Mouse (Mus musculus) cerebellum, postnatal 25 days (tissue): ENCODE measurements at regions not wholly inside any gene's neighbourhood (a gene's known extent, or its start where the extent isn't known, plus 50 kb on each side); places are given as distances from the start of the nearest gene placed in this dataset.
"Not testable (repeated sequence)": the region's sequence is repeated elsewhere in the genome, so short reads cannot be mapped to it uniquely, and the experiment has no call there.

ENCODE experiments used
- DNase-seq, 2 experiments: peaks; one replicate each; pipeline ENCODE4 v3.0.0; 2021; ENCODE audit warnings: mixed read lengths in 2 of 2

- no peak for DNase-seq
Observed at GRCm38 (mm10) chr10:10270297-10270696, 201.8 kb downstream of the Adgb start.

GRCm38 (mm10) chr10:10252540-10253318, 219.4 kb downstream of the Adgb start:
- DNase-seq, result peak; percentile 22 to 29

DNA sequence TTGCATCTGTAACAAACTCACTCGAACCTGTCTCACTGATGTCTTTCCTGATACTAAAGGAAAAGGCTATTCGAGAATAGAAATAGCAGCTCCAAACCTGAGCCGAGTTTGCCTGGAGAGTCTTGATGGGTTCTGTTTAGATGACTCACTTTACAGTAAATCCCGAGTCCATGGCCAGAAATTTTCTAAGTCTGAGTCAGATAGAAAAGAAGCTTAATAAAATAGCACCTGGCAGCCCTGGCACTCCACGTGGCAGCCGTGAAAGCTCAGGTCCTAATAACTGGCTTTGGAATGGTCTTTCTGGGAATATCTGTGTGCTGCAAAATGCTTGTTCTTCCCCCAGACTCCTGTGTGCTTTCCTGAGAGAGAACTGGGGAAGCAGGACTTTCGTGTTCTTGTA, 220.0 kb downstream of the Adgb start:
- DNase-seq, result peak; percentile 8 to 21

DNA sequence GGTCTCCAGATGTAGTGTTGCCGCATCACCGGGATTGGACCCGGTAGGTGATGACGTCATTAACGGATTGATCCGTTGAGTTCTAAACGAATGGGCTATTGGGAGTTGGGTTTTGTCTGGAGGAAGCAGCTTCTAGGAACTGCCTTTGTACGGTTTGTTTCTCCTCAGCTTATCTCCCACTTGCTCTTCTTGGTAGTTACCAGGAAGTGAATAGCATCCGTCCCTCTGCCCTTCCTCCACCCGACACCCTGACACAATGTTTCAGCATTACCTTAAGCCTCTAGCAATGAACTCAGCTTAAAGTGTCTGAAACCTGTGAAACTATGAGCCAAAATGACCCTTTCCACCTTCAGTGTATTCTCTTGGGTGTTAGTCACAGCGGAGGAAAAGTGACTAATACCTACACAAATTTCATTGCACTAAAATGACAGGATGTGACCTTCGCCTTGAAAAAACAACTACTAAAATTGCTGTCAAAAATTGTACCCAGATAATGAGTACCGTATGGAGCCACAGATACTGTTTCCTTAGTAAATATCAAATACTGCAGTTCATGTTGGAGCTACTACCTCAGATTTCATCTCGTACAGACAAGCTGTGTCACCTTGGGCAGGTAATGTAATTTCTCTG, 237.1 kb downstream of the Adgb start:
- no peak for DNase-seq

DNA sequence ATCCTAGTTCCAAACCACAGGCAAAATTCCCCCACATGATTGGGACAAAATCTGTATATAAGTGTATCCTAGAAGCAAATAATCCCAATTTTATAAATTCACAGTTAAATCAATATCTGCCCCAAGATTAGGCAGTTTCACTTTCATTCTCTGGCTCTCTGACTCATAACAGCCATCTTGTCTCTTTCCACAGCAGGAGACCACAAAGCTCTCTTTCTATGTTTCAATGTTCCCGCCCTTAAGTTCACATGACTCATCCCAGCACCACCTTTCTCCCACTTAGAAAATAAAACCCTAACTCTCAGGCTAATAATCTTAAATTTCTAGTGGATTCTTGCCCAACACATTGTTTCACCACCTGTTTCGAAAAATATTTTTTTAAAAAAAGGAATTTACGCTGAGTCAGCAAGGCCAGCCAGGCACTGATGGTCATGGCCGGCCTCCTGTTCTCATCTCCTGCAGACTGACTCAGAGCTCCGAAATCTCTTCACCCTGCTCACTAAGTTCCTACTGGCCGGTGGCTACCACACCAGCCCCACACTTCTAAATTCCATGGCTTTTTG, 247.5 kb downstream of the Adgb start:
- no peak for DNase-seq

DNA sequence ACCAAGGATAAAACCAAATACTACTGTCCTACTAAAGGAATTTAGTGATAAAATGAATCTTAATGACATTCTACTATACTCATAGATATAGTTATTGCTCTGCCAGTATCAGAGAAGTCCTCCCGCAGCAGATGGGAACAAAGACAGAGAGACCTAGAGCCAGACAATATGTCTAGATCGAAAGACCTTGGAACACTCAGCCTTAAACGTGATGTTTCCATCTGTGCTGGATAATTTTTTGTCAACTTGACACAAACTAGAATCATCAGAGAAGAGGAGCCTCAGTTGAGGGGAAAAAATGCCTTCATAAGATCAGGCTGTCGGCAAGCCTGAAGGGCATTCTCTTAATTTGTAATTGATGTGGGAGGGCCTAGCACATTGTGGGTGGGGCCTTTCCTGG, 252.4 kb downstream of the Adgb start:
- no peak for DNase-seq

GRCm38 (mm10) chr10:10216892-10217291, 255.2 kb downstream of the Adgb start:
- DNase-seq, result no peak

- DNase-seq, result no peak
Observed at GRCm38 (mm10) chr10:10215376-10215775, 256.8 kb downstream of the Adgb start.

DNA sequence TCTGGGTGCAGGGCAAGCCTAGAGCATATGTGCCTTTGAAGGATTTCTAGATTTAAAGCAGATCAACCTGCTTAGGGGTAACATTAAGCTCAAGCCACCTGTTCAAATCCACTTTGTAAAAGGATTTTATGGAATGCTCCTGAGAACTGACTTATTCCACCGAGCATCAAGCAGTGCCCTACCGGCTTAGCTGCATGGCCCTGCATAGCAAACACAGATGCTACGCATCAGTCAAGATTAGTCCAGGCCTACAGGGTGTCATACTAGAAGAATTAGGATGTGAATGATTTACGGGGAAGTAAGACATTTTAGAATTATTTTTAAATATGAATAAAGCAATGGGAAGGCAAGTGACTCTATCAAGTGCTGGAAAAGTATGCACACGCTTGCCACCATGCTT, 263.8 kb downstream of the Adgb start:
- no peak for DNase-seq

GRCm38 (mm10) chr10:10205805-10206520, 266.2 kb downstream of the Adgb start:
- no peak for DNase-seq

DNA sequence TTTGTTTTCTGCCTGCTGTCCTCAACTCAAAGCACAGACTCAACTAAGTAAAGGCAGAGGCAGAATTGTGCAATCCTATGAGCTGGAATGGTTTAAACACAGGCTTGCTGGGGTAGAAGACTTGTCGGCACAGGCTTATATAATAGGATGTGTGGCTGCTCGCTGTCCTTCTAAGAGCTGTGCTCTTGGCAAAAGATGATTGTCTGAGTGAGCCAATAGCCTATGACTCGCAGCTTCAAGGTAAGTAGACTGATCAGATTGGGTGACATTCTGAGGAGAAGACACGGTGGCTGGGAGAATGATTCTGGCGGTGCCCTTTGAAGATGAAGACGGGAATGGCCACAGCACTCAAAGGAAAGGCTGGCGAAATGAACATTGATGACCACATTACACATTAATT, 268.1 kb downstream of the Adgb start:
- no peak for DNase-seq

GRCm38 (mm10) chr10:10190308-10190707, 281.8 kb downstream of the Adgb start:
- no peak for DNase-seq

- DNase-seq, result no peak
Observed at GRCm38 (mm10) chr10:10188113-10188512, 284.0 kb downstream of the Adgb start.

DNA sequence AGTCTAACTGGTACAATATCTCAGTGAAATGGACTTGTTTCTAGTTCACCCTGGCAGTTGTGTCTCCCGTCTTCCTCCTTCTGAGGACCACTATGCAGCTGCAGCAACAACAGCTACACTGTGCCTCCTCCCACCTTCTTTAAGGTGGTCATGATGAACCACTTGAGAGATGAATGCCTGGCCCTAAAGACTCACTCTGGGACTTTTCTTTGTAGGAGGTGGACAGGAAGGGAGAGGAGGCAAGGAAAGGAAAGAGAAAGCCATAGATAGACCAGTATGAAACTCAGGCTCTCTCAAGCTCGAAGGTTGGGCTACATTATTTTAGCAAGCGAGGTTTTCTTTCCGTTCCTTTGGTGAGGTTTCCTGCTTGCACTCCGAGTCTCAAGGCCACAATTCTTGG, 285.4 kb downstream of the Adgb start:
- no peak for DNase-seq

DNA sequence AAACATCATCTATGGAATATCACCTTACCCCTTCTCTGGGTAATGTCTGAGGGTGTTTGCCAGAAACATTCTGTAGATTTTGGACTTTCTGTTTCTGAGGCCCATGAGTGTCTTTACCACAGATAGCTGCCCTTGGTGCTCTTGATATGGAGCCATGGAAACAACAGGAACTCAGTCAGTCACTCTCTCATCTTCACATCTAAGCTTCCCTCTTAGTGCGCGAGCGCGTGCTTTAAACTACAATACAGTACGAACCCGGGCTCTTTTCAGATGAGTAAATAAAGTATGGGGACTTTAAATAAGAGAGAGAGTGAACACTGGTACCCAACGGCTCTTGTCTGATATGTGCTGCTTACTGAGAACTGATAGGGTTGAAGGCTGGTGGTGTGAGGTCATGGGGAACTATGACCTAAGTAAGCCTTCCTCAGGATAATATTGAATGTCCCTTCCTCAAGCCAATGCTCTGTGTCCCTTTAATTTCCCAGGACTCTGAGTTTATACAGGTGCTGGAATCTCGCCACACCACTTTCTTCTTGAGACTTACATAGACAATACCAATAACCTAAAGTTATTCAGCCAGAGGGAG, 284.5 kb upstream of the Stxbp5 start:
- DNase-seq, result no peak

DNA sequence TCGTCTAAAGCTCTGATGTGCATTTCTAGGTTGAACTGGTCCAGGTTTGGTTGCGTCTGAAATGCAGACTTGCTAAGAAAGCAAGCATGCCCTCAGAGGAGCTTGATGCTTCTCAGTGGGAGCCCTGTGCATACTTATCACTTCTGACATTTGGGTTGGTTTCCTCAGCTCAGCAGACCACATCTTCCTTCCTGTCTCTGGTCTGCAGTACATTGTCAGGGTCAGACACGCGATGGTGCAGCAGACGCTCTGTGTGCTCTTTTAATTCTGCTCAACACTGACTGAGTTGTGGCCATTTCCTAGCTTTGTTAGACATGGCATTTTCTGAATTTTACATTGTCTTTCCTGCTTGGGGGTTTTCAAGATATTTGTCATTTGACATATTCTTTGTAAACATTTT, 283.5 kb upstream of the Stxbp5 start:
- no peak for DNase-seq

GRCm38 (mm10) chr10:10177037-10177436, 276.2 kb upstream of the Stxbp5 start:
- DNase-seq, result not testable (repeated sequence)
